Mouse (Mus musculus) midbrain, postnatal 0 days (tissue): ENCODE measurements around the gene Camta1. TPM values are rescaled to one million over a fixed set of nuclear protein-coding genes. Genes with fewer than 3 reads are reported as not detected.

Experiments used
- ATAC-seq: fragments of 200-750 bp; cut with Nextera tagmentation; 2 replicates; pipeline ENCODE4 v1.8.0; 2017; ENCODE audit warnings: moderate number of reproducible peaks, mild to moderate bottlenecking, moderate TSS enrichment, moderate library complexity; ENCODE audit not compliant: low FRiP score
- DNase-seq: peaks from one replicate; pipeline ENCODE4 v3.0.0-alpha.2; 2015; ENCODE audit warnings: low spot score
- H3K27ac ChIP-seq: fragments of 300-500 bp; sonication (generic); 2 replicates; pipeline ENCODE4 v1.5.1; 2014; ENCODE audit warnings: low read depth, mild to moderate bottlenecking, low read length, mixed read lengths
- H3K27me3 ChIP-seq: fragments of 300-500 bp; sonication (generic); 2 replicates; pipeline ENCODE4 v1.6.1; 2014; ENCODE audit warnings: low read length, control low read depth, mixed read lengths; ENCODE audit not compliant: insufficient read depth
- H3K36me3 ChIP-seq: fragments of 300-500 bp; sonication (generic); 2 replicates; pipeline ENCODE4 v1.6.1; 2014; ENCODE audit warnings: low read length, control low read depth, mixed read lengths; ENCODE audit not compliant: insufficient read depth
- H3K4me1 ChIP-seq: fragments of 300-500 bp; sonication (generic); 2 replicates; pipeline ENCODE4 v1.6.1; 2014; ENCODE audit warnings: mild to moderate bottlenecking, control low read depth, antibody characterized with exemption, low read length, mixed read lengths; ENCODE audit not compliant: insufficient read depth
- H3K4me2 ChIP-seq: fragments of 300-500 bp; sonication (generic); 2 replicates; pipeline ENCODE4 v1.6.1; 2014; ENCODE audit warnings: low read depth, mild to moderate bottlenecking, low read length, mixed read lengths; ENCODE audit not compliant: poor library complexity, severe bottlenecking
- H3K4me3 ChIP-seq: fragments of 300-500 bp; sonication (generic); 2 replicates; pipeline ENCODE4 v1.5.1; 2014; ENCODE audit warnings: low read depth, mild to moderate bottlenecking, low read length, moderate library complexity
- H3K9ac ChIP-seq: fragments of 300-500 bp; sonication (generic); replicated peaks from 2 replicates; pipeline ENCODE4 v1.6.1; 2014; ENCODE audit warnings: mild to moderate bottlenecking, low read length, moderate library complexity, mixed read lengths; ENCODE audit not compliant: poor library complexity, severe bottlenecking
- H3K9me3 ChIP-seq: fragments of 300-500 bp; sonication (generic); 2 replicates; pipeline ENCODE4 v1.6.1; 2016; ENCODE audit warnings: low read length, control low read depth
- CTCF ChIP-seq: IDR thresholded peaks from 2 replicates; pipeline ENCODE4 v1.5.1; 2016; ENCODE audit warnings: antibody characterized with exemption, mild to moderate bottlenecking
- WGBS: fragments of 180-500 bp; shearing (Covaris S2); extraction: QIAGEN DNeasy Blood & Tissue Kit; methylation state at CpG from one replicate; pipeline ENCODE4 v1.1.7; 2014; 5-methylcytosine and 5-hydroxymethylcytosine counted together
- polyA plus RNA-seq: library from polyadenylated mRNA; unstranded; fragments of >200 nt; fragmentation: Nextera tagmentation; extraction: Ambion mirVana; gene quantifications from 2 replicates; pipeline ENCODE4 v1.2.1, GENCODE M21; 2015
- total RNA-seq: library from RNA; depleted of rRNA; stranded (reverse); fragments of >200 nt; gene quantifications from 2 replicates; pipeline ENCODE4 v1.2.3, GENCODE M21; 2014

Gene Camta1
- total and polyA plus RNA-seq, 2 experiments from 2014 or later: 140 to 153 TPM

DNA sequence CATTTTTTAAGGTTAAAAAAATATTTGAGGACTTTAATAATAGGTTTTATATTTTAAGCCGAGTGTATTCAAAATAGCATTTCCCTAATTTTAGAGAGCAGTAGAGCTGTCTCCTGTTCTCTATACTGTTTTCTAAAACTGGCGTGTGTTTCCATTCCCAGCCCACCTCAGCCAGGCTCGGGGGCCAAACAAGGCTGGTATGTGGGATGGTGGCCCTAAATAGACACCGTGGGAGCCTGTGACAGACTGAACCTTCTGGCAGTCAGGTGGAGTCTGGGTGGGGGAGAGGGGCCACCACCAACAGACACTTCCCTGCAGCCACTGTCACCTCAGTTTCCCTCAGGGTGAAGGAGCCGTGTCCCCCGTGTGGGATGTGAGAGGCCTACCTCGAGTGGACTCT lies 268.6 kb downstream of the Camta1 start:
- DNase-seq (no peak), ATAC-seq (no peak)
- no peaks in the 10 kb centered on the region for H3K9me3 ChIP-seq
- H3K27ac ChIP-seq: no peak overlapping the region
- no peak overlapping the region for H3K4me3 ChIP-seq
- no peak for TF ChIP-seq CTCF
- no peak overlapping the region for H3K4me2 ChIP-seq
- H3K27me3 ChIP-seq: no peaks in the 10 kb centered on the region
- no peak overlapping the region for H3K9ac ChIP-seq
- H3K36me3 ChIP-seq: no peaks in the 10 kb centered on the region
- H3K4me1 ChIP-seq: no peaks in the 10 kb centered on the region
- WGBS: 84% methylated on average over 7 of the region's 7 CpGs

DNA sequence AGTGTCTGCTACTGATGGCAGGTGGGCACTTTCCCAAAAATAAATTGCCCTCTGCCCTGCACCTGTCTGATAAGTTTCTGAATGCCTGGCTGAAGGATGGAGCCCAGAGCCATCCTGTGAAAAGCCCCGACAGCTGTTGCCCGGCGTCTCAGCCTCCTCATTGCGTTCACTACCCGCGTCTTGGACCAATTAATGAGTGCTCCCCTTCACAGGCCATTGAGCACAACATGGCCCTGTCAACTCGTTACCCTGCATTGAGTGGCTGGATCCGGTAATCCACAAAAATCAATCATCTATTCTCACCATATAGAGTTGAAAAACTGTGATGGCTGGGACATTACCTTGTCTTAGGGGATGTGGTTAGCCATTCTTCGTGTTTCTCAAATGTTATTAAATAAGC lies 275.6 kb downstream of the Camta1 start:
- Histone ChIP-seq H3K9ac (no peak overlapping the region), H3K4me1 (no peaks in the 10 kb centered on the region), H3K4me3 (no peak overlapping the region), H3K36me3 (no peaks in the 10 kb centered on the region), H3K27ac (no peak overlapping the region), H3K9me3 (no peaks in the 10 kb centered on the region), H3K27me3 (no peaks in the 10 kb centered on the region), H3K4me2 (no peak overlapping the region)
- ATAC-seq: no peak
- 47% methylated on average over 9 of the region's 9 CpGs for WGBS
- DNase-seq: no peak
- TF ChIP-seq CTCF: no peak

DNA sequence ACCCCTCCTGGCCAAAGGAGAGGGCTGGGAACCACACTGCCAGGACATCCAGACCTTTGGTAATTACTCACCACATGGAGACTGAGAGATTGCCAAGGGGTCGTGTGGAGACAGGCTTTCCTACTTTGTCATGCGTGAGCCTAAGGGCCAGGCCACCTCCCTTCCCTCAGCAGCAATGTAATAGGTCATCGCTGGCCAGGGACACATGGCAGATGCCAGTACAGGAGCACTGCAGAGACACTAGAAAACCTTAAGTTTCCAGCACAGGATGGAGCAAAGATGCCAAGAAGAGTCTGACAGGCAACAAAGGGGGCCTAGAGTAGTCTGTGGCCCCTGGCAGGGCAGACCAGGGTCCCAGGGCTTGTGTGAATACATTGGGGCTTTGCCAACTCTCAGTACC lies 283.7 kb downstream of the Camta1 start:
- H3K27ac ChIP-seq: no peak overlapping the region
- no peaks in the 10 kb centered on the region; the same call in 1 of the 2 replicates for H3K4me1 ChIP-seq
- ATAC-seq (no peak), DNase-seq (peak; percentile 31)
- no peak for TF ChIP-seq CTCF
- no peaks in the 10 kb centered on the region for H3K9me3 ChIP-seq
- H3K4me2 ChIP-seq: no peak overlapping the region
- no peaks in the 10 kb centered on the region for H3K36me3 ChIP-seq
- WGBS: 84% methylated on average over 3 of the region's 3 CpGs
- no peak overlapping the region for H3K9ac ChIP-seq
- H3K27me3 ChIP-seq: no peaks in the 10 kb centered on the region
- no peak overlapping the region for H3K4me3 ChIP-seq

DNA sequence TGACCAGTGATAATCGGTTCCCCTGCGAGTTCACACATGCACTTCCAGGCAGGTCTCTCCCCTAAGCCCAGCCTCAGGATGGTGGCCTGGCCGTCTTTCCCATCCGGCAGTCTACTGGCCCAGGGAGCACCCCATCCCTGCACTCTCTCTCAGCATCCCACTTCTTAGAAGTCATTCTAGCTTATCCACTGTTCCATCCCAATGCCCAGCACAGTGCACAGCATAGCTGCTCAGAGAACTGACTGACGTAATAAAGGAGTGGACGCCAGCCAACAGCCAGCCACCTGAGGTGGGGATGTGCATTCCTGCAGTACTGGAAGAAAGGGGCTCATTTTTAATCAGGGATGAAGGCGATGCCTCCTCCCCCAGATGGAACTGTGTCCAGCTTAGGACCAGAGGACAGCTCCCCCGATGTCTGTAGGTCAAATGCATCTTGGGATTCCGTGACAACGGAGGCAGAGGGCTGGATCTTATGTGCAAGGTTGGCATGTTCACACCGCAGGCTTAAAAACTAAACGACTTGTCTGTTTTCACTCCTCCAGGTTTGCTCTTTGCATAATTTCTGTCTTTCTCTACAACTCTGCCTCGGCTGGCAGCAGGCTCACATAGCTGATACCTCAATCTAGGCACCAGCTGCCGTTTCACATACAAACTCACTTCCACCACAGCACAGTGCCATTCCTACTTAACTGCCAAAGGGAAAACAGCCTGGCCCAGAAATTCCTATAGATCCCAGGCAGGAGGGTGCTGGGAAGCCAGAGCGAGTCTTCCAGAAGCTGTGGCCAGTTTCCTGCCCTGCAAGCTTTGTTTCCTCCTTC lies 285.2 kb downstream of the Camta1 start:
- Histone ChIP-seq H3K27me3 (no peaks in the 10 kb centered on the region), H3K9ac (no peak overlapping the region), H3K36me3 (no peaks in the 10 kb centered on the region), H3K27ac (no peak overlapping the region), H3K4me3 (no peak overlapping the region), H3K4me1 (no peaks in the 10 kb centered on the region; the same call in 1 of the 2 replicates), H3K9me3 (no peaks in the 10 kb centered on the region), H3K4me2 (no peak overlapping the region)
- DNase-seq (no peak), ATAC-seq (no peak)
- no peak for TF ChIP-seq CTCF
- WGBS: 60% methylated on average over 15 of the region's 15 CpGs

DNA sequence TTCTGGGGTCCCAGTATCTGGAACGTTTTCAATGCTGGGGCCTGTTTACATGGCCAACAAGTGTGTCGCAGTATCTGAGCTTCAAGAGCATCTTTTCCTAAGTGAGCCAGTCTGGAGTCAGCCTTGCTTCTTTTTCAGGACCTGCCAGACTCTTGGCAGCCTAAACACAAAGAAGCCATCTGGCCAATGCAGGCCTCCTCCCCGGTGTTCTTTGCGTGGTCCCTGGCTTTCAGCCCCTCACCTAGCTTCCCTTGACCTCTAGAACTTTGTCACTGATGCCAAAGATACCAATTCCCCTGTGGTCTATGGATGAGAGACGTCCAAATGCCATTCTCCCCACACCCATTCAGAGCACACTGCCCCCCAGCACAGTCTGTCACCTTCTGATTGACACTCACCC lies 289.0 kb downstream of the Camta1 start:
- H3K36me3 ChIP-seq: no peaks in the 10 kb centered on the region
- DNase-seq: peak; percentile 42
- no peak overlapping the region for H3K4me2 ChIP-seq
- H3K27me3 ChIP-seq: no peaks in the 10 kb centered on the region
- no peak overlapping the region for H3K4me3 ChIP-seq
- WGBS: 56% methylated on average over 5 of the region's 5 CpGs
- no peak overlapping the region for H3K9ac ChIP-seq
- H3K27ac ChIP-seq: no peak overlapping the region
- no peak for TF ChIP-seq CTCF
- no peaks in the 10 kb centered on the region for H3K9me3 ChIP-seq
- H3K4me1 ChIP-seq: peaks cover 9% of the 10 kb centered on the region; the same call in 1 of the 2 replicates
- no peak for ATAC-seq

DNA sequence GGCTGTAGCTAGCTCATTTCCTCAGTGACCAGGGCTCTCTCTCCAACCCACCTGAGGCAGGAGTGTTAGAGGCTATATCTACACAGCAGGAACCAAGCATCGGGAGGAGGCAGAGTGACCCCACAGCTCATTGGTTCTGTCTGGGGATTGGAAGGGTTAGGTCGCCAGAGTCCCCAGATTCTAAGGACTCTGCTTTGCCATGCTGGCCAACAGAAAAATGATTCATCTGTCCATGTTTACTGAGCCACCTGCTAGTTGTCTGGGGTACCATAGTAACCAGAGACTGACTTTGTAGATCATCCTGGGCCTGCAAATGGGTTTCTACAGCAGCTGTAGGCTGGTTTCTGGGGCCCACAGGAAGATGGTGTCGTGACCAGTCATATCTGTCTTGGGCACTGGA lies 292.1 kb downstream of the Camta1 start:
- ATAC-seq: no peak
- H3K27me3 ChIP-seq: no peaks in the 10 kb centered on the region
- no peak for TF ChIP-seq CTCF
- H3K4me3 ChIP-seq: no peak overlapping the region
- H3K9me3 ChIP-seq: no peaks in the 10 kb centered on the region
- H3K27ac ChIP-seq: no peak overlapping the region
- DNase-seq: no peak
- no peaks in the 10 kb centered on the region for H3K36me3 ChIP-seq
- H3K4me1 ChIP-seq: peaks cover 13% of the 10 kb centered on the region; the same call in 1 of the 2 replicates
- no peak overlapping the region for H3K4me2 ChIP-seq
- WGBS: 74% methylated on average over 3 of the region's 3 CpGs
- H3K9ac ChIP-seq: no peak overlapping the region
